Mouse (Mus musculus) MEL (cell line): ENCODE results near the gene Gnb5. TPM values are rescaled to one million over a fixed set of nuclear protein-coding genes. Genes with fewer than 3 reads are reported as not detected.

Source experiments
- DNase-seq: peaks from one replicate; pipeline ENCODE4 v3.0.0; 2011; ENCODE audit warnings: low read depth, low spot score
- H3K27ac ChIP-seq: 2 replicates; pipeline ENCODE4 v1.5.1; 2012; ENCODE audit warnings: low read depth, mild to moderate bottlenecking, control low read depth, low read length, moderate library complexity; ENCODE audit not compliant: control insufficient read depth
- H3K27me3 ChIP-seq, 2 experiments: fragments of 150-350 bp in 1 of 2; sonication (generic) in 1 of 2; 2 replicates each; pipeline ENCODE4 v1.6.1; 2012; ENCODE audit warnings: low read length in 2 of 2, mild to moderate bottlenecking in 2 of 2, improper control_type of control experiment in 1 of 2, moderate library complexity in 1 of 2; ENCODE audit not compliant: insufficient read depth in 2 of 2, control insufficient read depth in 1 of 2
- H3K36me3 ChIP-seq, 2 experiments: 2 replicates each; pipeline ENCODE4 v1.6.1; 2012 to 2014; ENCODE audit warnings: low read length in 2 of 2, improper control_type of control experiment in 1 of 2, inconsistent platforms in 1 of 2, mild to moderate bottlenecking in 1 of 2; ENCODE audit not compliant: insufficient read depth in 2 of 2, control insufficient read depth in 1 of 2
- H3K4me1 ChIP-seq, 2 experiments: fragments of 150-350 bp in 1 of 2; sonication (generic) in 1 of 2; 2 replicates each; pipeline ENCODE4 v1.6.1; 2012; ENCODE audit warnings: low read length in 2 of 2, improper control_type of control experiment in 1 of 2, mild to moderate bottlenecking in 1 of 2; ENCODE audit not compliant: insufficient read depth in 2 of 2, control insufficient read depth in 1 of 2
- H3K4me3 ChIP-seq, 2 experiments: fragments of 150-350 bp in 1 of 2; sonication (generic) in 1 of 2; 2 replicates each; pipeline ENCODE4 v1.5.1; 2012; ENCODE audit warnings: low read depth in 2 of 2, low read length in 2 of 2, mild to moderate bottlenecking in 2 of 2, moderate library complexity in 2 of 2, control low read depth in 1 of 2, improper control_type of control experiment in 1 of 2; ENCODE audit not compliant: control insufficient read depth in 1 of 2, insufficient read depth in 1 of 2
- H3K79me2 ChIP-seq: 2 replicates; pipeline ENCODE4 v1.6.1; 2012; ENCODE audit warnings: mild to moderate bottlenecking, low read length, moderate library complexity; ENCODE audit not compliant: control insufficient read depth, poor library complexity, insufficient read depth
- H3K9ac ChIP-seq: 2 replicates; pipeline ENCODE4 v1.6.1; 2012; ENCODE audit warnings: low read depth, mild to moderate bottlenecking, control low read depth, low read length, moderate library complexity; ENCODE audit not compliant: control insufficient read depth, poor library complexity, severe bottlenecking
- H3K9me3 ChIP-seq: fragments of 150-350 bp; sonication (generic); replicated peaks from 2 replicates; pipeline ENCODE4 v1.6.1; 2012; ENCODE audit warnings: mild to moderate bottlenecking, low read length, improper control_type of control experiment, moderate library complexity; ENCODE audit not compliant: insufficient read depth
- BHLHE40 ChIP-seq: IDR thresholded peaks from 2 replicates; pipeline ENCODE4 v1.6.1; 2012; ENCODE audit warnings: low read depth, mild to moderate bottlenecking, inconsistent platforms, low read length, improper control_type of control experiment, borderline replicate concordance
- CHD1 ChIP-seq: IDR thresholded peaks from 2 replicates; pipeline ENCODE4 v1.6.1; 2012; ENCODE audit warnings: low read depth, mild to moderate bottlenecking, inconsistent platforms, low read length, improper control_type of control experiment
- CHD2 ChIP-seq: IDR thresholded peaks from 2 replicates; pipeline ENCODE4 v1.6.1; 2011; ENCODE audit warnings: low read length, improper control_type of control experiment
- CTCF ChIP-seq, 3 experiments: IDR thresholded peaks in 2 of 3; conservative IDR thresholded peaks in 1 of 3; 2 replicates each; pipeline ENCODE4 v1.5.1; 2011 to 2012; ENCODE audit warnings: low read length in 3 of 3, low read depth in 2 of 3, mild to moderate bottlenecking in 2 of 3, improper control_type of control experiment in 1 of 3, inconsistent platforms in 1 of 3, mixed read lengths in 1 of 3, moderate library complexity in 1 of 3; ENCODE audit not compliant: control insufficient read depth in 1 of 3, insufficient read depth in 1 of 3, poor library complexity in 1 of 3, severe bottlenecking in 1 of 3
- E2F4 ChIP-seq: IDR thresholded peaks from 2 replicates; pipeline ENCODE4 v1.6.1; 2011; ENCODE audit warnings: low read depth, low read length, improper control_type of control experiment, borderline replicate concordance
- ETS1 ChIP-seq: IDR thresholded peaks from 2 replicates; pipeline ENCODE4 v1.6.1; 2012; ENCODE audit warnings: low read depth, mild to moderate bottlenecking, inconsistent platforms, low read length, improper control_type of control experiment, moderate library complexity
- GABPA ChIP-seq: IDR thresholded peaks from 2 replicates; pipeline ENCODE4 v1.6.1; 2012; ENCODE audit warnings: low read depth, mild to moderate bottlenecking, inconsistent platforms, low read length, improper control_type of control experiment, moderate library complexity
- GATA1 ChIP-seq: IDR thresholded peaks from 2 replicates; pipeline ENCODE4 v1.6.1; 2011; ENCODE audit warnings: low read depth, low read length, improper control_type of control experiment
- HCFC1 ChIP-seq: IDR thresholded peaks from 2 replicates; pipeline ENCODE4 v1.6.1; 2012; ENCODE audit warnings: low read depth, mild to moderate bottlenecking, inconsistent platforms, low read length, improper control_type of control experiment, moderate library complexity
- MAZ ChIP-seq: IDR thresholded peaks from 2 replicates; pipeline ENCODE4 v1.6.1; 2012; ENCODE audit warnings: low read depth, mild to moderate bottlenecking, inconsistent platforms, low read length, improper control_type of control experiment
- MEF2A ChIP-seq: IDR thresholded peaks from 2 replicates; pipeline ENCODE4 v1.6.1; 2014; ENCODE audit warnings: low read depth, mild to moderate bottlenecking, inconsistent platforms, low read length, improper control_type of control experiment; ENCODE audit not compliant: poor library complexity, insufficient replicate concordance, severe bottlenecking; ENCODE audit errors: extremely low read depth
- MYB ChIP-seq: IDR thresholded peaks from 2 replicates; pipeline ENCODE4 v1.6.1; 2011; ENCODE audit warnings: mild to moderate bottlenecking, low read depth, low read length, improper control_type of control experiment
- NELFE ChIP-seq: IDR thresholded peaks from 2 replicates; pipeline ENCODE4 v1.6.1; 2011; ENCODE audit warnings: low read depth, low read length, improper control_type of control experiment
- NRF1 ChIP-seq: IDR thresholded peaks from 2 replicates; pipeline ENCODE4 v1.6.1; 2014; ENCODE audit warnings: low read depth, mild to moderate bottlenecking, inconsistent platforms, low read length, improper control_type of control experiment, moderate library complexity; ENCODE audit not compliant: poor library complexity, insufficient read depth, severe bottlenecking
- POLR2A ChIP-seq, 2 experiments: IDR thresholded peaks; 2 replicates each; pipeline ENCODE4 v1.6.1; 2011 to 2012; ENCODE audit warnings: low read length in 2 of 2, mild to moderate bottlenecking in 2 of 2, control low read depth in 1 of 2, improper control_type of control experiment in 1 of 2, low read depth in 1 of 2, moderate library complexity in 1 of 2; ENCODE audit not compliant: control insufficient read depth in 1 of 2, insufficient read depth in 1 of 2, poor library complexity in 1 of 2
- POLR2AphosphoS2 ChIP-seq: IDR thresholded peaks from 2 replicates; pipeline ENCODE4 v1.6.1; 2011; ENCODE audit warnings: low read length, improper control_type of control experiment
- POLR2AphosphoS5 ChIP-seq: IDR thresholded peaks from 2 replicates; pipeline ENCODE4 v1.6.1; 2012; ENCODE audit warnings: low read depth, borderline replicate concordance, mild to moderate bottlenecking, inconsistent platforms, low read length, moderate library complexity, mixed read lengths
- RAD21 ChIP-seq: IDR thresholded peaks from 2 replicates; pipeline ENCODE4 v1.6.1; 2011; ENCODE audit warnings: mild to moderate bottlenecking, low read depth, low read length, improper control_type of control experiment
- RCOR1 ChIP-seq: IDR thresholded peaks from 2 replicates; pipeline ENCODE4 v1.6.1; 2012; ENCODE audit warnings: low read depth, mild to moderate bottlenecking, inconsistent platforms, low read length, improper control_type of control experiment
- SIN3A ChIP-seq: IDR thresholded peaks from 2 replicates; pipeline ENCODE4 v1.6.1; 2012; ENCODE audit warnings: low read length, improper control_type of control experiment, inconsistent platforms
- SMC3 ChIP-seq: IDR thresholded peaks from 2 replicates; pipeline ENCODE4 v1.6.1; 2011; ENCODE audit warnings: low read depth, low read length, improper control_type of control experiment
- TAL1 ChIP-seq: IDR thresholded peaks from 2 replicates; pipeline ENCODE4 v1.6.1; 2012; ENCODE audit warnings: mild to moderate bottlenecking, inconsistent platforms, low read length, moderate library complexity, mixed read lengths
- TCF12 ChIP-seq: IDR thresholded peaks from 2 replicates; pipeline ENCODE4 v1.6.1; 2014; ENCODE audit warnings: low read depth, mild to moderate bottlenecking, inconsistent platforms, low read length, improper control_type of control experiment, moderate library complexity
- USF2 ChIP-seq, 2 experiments: IDR thresholded peaks; 2 replicates each; pipeline ENCODE4 v1.6.1; 2011 to 2012; ENCODE audit warnings: improper control_type of control experiment in 2 of 2, low read length in 2 of 2, borderline replicate concordance in 1 of 2, inconsistent platforms in 1 of 2, low read depth in 1 of 2, mild to moderate bottlenecking in 1 of 2; ENCODE audit not compliant: insufficient read depth in 1 of 2
- ZC3H11A ChIP-seq: IDR thresholded peaks from 2 replicates; pipeline ENCODE4 v1.6.1; 2012; ENCODE audit warnings: low read depth, mild to moderate bottlenecking, inconsistent platforms, low read length, improper control_type of control experiment
- ZMIZ1 ChIP-seq: IDR thresholded peaks from 2 replicates; pipeline ENCODE4 v1.6.1; 2012; ENCODE audit warnings: low read depth, mild to moderate bottlenecking, inconsistent platforms, low read length, improper control_type of control experiment, moderate library complexity
- ZNF384 ChIP-seq: IDR thresholded peaks from 2 replicates; pipeline ENCODE4 v1.6.1; 2012; ENCODE audit warnings: low read depth, mild to moderate bottlenecking, inconsistent platforms, low read length, improper control_type of control experiment
- polyA plus RNA-seq, 2 experiments: library from polyadenylated mRNA; stranded (reverse) in 1 of 2; unstranded in 1 of 2; fragments of >175 nt in 1 of 2; fragments of >200 nt in 1 of 2; gene quantifications; 2 replicates each; pipeline versions ENCODE4 v1.2.1 to v1.2.4; 2012; ENCODE audit warnings: low replicate concordance in 2 of 2, low read depth in 1 of 2; ENCODE audit not compliant: insufficient read length in 2 of 2, insufficient read depth in 1 of 2, missing spikeins in 1 of 2
- total RNA-seq: library from RNA; depleted of rRNA; stranded (reverse); fragments of 300-350 nt; gene quantifications from 2 replicates; pipeline ENCODE4 v1.2.3, GENCODE M21; 2012

Gene Gnb5
- total and polyA plus RNA-seq, 3 experiments = 4.0 to 6.5 TPM; not detected in 1

GRCm38 (mm10) chr9:75368779-75369178, 62.7 kb downstream of the Gnb5 start:
- no peaks in the 10 kb centered on the region for H3K79me2 ChIP-seq
- no peaks in the 10 kb centered on the region for H3K27me3 ChIP-seq
- no peaks in the 10 kb centered on the region for H3K9me3 ChIP-seq
- 0 out of 4 replicates have a peak, but pooled peaks cover 0 to 2% of the 10 kb centered on the region in 2 experiments for H3K4me1 ChIP-seq
- no peak overlapping the region for H3K9ac ChIP-seq
- H3K36me3 ChIP-seq = no peaks in the 10 kb centered on the region
- no peak overlapping the region for H3K27ac ChIP-seq
- no peak for DNase-seq
- H3K4me3 ChIP-seq = no peak overlapping the region
- TF ChIP-seq MAZ = no peak
- TF ChIP-seq BHLHE40 = no peak
- TF ChIP-seq RAD21 = no peak
- no peak for TF ChIP-seq POLR2A (IDR thresholded peaks at IDR 0.05; ENCODE audit: control insufficient read depth in 1 of 2, insufficient read depth in 1 of 2, low read depth in 1 of 2, low read length in 2 of 2, poor library complexity in 1 of 2)
- no peak for TF ChIP-seq GABPA
- no peak for TF ChIP-seq RCOR1
- no peak for TF ChIP-seq ZMIZ1
- no peak for TF ChIP-seq CTCF (IDR thresholded peaks at IDR 0.05 in 2 of 3, conservative IDR thresholded peaks at IDR 0.05 in 1 of 3; ENCODE audit: control insufficient read depth in 1 of 3, insufficient read depth in 1 of 3, low read depth in 2 of 3, low read length in 3 of 3, poor library complexity in 1 of 3, severe bottlenecking in 1 of 3)
- no peak for TF ChIP-seq SIN3A
- no peak for TF ChIP-seq NRF1
- no peak for TF ChIP-seq E2F4
- TF ChIP-seq HCFC1 = no peak
- no peak for TF ChIP-seq TCF12
- TF ChIP-seq SMC3 = no peak

GRCm38 (mm10) chr9:75375606-75376005, 69.5 kb downstream of the Gnb5 start:
- Histone ChIP-seq H3K4me1 (no peaks in the 10 kb centered on the region), H3K27ac (no peak overlapping the region), H3K9me3 (no peaks in the 10 kb centered on the region)

GRCm38 (mm10) chr9:75376428-75376827, 70.3 kb downstream of the Gnb5 start:
- Histone ChIP-seq H3K27ac (no peak overlapping the region), H3K9ac (no peak overlapping the region), H3K79me2 (no peaks in the 10 kb centered on the region), H3K27me3 (no peaks in the 10 kb centered on the region), H3K9me3 (no peaks in the 10 kb centered on the region), H3K4me3 (no peak overlapping the region), H3K4me1 (no peaks in the 10 kb centered on the region), H3K36me3 (no peaks in the 10 kb centered on the region)
- DNase-seq = no peak
- TF ChIP-seq NRF1 (no peak), RCOR1 (no peak), USF2 (IDR thresholded peaks at IDR 0.05; ENCODE audit: borderline replicate concordance in 1 of 2, insufficient read depth in 1 of 2, low read depth in 1 of 2, low read length in 2 of 2) (no peak), GATA1 (no peak), MEF2A (no peak), ZC3H11A (no peak), NELFE (no peak), MAZ (no peak), ZNF384 (no peak), CHD1 (no peak), CHD2 (no peak), ZMIZ1 (no peak), POLR2AphosphoS5 (no peak), CTCF (IDR thresholded peaks at IDR 0.05 in 2 of 3, conservative IDR thresholded peaks at IDR 0.05 in 1 of 3; ENCODE audit: control insufficient read depth in 1 of 3, insufficient read depth in 1 of 3, low read depth in 2 of 3, low read length in 3 of 3, poor library complexity in 1 of 3, severe bottlenecking in 1 of 3) (no peak), E2F4 (no peak)

More at GRCm38 (mm10) chr9:75375606-75376005, 69.5 kb downstream of the Gnb5 start:
- no peak for TF ChIP-seq POLR2AphosphoS2
- TF ChIP-seq CHD2 = no peak
- no peak for TF ChIP-seq MYB
- no peak for TF ChIP-seq NELFE
- TF ChIP-seq HCFC1 = no peak
- no peak for TF ChIP-seq TAL1
- TF ChIP-seq ETS1 = no peak
- TF ChIP-seq, all 39 proteins: peak for 0
- Histone ChIP-seq H3K79me2 (no peaks in the 10 kb centered on the region), H3K9ac (no peak overlapping the region), H3K27me3 (no peaks in the 10 kb centered on the region), H3K36me3 (no peaks in the 10 kb centered on the region), H3K4me3 (no peak overlapping the region)
- DNase-seq = no peak
